Mouse (Mus musculus): ENCODE measurements around the gene March1. TPM values are rescaled to one million over a fixed set of nuclear protein-coding genes. Genes with fewer than 3 reads are reported as not detected.

The March1 gene
- polyA plus RNA-seq, 1 experiment = 2.0 TPM

DNA sequence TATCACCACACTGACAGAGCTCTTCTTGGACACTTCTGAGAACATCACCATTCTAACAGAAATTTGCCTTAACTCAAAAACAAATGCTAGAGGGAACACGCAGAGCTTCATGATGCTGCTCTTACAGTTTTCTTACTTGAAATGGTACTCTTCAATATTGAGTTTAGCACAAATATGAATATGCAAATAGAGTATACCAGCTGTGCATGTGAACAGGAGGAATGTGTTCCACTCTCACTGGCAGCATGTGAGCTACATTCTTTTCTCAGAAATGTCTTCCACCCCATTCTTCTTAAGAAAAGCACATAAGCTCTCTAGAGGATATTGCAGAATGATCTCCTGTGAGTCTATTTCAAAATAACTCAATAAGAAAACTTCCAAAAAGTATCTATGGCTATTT, 370.0 kb downstream of the March1 start:
- no peak for DNase-seq (ENCODE audit: low spot score)

DNA sequence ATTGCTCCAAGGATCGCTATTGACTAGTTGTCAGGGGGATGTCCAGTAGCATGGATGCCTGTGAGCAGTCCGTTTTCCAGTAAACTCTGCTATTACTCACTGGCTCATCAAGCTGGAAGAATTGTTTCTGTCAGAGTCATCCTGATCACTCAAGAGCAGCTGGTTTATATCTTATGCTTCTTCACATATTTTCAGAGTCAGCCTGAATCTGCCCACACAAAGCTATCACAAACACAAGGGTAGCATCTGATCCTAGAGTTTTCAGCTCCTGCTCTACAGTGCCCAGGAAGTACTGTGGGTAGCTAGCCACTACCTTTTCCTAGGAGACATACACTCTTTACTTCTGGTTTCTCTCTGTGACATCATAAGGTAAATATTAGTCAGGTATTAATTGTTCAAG, 405.1 kb downstream of the March1 start:
- DNase-seq (ENCODE audit: low spot score) = no peak

DNA sequence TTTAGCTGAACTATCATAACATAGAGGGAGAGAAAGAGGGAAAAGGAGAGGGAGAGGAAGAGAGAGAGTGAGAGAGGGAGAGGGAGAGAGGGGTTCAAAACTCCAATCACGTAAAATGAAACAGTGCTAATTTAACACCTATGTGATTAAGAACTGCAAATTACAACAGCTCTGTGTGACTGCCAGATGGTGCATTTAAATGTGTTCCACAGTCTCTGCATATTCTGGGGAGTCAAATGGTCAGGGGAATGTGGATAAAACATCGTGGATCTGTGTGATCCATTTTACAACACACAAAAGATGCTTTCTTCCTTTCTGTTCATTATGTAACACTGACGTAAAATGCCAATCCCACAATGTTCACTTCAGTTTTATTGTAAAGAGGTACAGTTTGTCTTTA, 416.0 kb downstream of the March1 start:
- DNase-seq (ENCODE audit: low spot score) = no peak

DNA sequence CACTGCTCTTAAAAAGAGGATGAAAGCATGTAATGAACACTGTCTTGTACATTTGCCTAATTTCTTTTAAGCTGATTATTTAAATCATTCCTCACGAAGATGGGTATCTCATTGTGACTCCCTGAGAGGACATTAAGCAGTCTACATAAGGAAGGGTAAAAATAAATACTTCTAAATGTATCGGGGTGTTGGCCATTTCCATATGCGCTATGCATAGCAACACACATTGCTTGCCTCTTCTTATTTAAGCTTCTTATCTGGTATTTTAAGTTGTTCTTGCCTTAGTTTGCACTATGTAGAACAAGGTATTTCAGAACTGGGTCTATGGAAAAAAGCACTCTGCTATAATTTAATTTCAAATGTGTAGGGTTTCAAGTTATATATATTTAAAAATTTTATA, 416.7 kb downstream of the March1 start:
- no peak for DNase-seq (ENCODE audit: low spot score)

DNA sequence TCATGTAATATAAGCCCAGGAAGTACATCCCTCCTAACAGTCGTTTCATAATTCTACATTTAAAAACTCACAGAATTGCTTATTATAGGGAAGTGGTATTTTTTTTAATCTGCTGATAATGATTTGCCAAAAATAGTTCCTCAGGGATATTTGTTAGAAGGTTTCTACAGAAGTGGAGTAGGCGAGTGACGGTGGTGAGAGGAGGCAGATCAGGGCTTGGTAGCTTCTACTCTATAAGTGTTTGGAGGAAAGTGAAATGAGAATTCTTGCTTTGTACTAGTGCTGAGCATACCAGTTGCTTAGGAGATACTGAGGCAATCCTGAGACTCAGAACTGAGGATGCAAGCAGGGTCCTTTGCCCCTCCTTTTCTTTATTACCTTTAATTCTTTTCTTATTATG, 476.5 kb downstream of the March1 start:
- no peak for DNase-seq (ENCODE audit: low spot score)

DNA sequence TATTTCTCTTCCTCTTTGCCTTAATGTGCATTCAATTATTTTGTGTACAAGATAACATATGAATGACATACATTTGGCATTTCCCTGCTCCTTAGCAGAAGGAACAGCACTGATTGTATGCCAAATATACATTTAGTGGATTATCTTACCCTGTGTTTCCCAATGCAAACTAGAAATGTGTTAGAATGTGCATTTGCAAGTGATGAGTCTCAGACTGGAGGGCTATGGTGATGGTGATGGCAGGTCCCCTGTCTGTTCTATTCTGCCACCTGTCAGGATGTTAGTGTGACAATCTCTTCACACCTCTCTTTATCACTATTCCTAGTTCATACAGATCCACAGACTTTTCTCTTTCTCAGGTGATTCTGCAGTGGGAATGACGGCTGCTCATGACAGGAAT, 480.4 kb downstream of the March1 start:
- DNase-seq (ENCODE audit: low spot score) = no peak

DNA sequence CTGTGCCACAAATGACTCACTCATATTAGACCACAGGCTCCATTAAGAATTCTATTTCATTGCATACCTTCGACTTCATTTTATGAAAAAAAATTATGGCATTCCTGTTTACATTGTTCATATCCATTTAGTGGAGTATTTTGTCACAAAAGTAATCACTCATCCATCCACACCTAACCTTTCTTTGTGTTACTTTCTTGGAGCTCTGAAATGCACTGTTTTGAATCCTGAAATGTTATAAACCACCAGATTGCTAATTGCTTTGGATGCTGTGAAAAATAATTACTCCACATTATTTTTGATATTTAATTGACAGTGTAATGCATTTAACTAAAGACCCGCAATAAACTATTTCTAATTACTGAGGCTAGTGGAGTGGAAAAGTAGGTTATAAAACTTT, 501.6 kb downstream of the March1 start:
- no peak for DNase-seq (ENCODE audit: low spot score)

DNA sequence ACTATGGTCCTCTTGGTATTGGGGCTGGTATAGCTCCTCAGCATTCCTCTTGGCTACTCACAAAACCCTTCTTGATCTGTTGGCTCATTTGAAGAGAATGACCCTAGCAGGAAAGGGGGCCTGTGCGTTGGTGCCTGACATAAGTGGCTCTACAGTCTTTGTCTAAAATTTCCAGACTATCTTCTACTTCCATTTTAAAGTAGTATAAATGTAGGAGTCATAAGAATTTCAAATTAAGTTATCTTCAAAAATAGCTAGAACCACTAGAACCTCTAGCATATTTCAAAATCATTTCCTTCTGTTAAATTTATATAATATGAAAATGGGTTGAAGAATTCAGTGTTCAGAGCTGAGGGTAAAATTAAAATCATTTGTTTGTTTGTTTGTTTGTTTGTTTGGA, 541.9 kb downstream of the March1 start:
- DNase-seq (ENCODE audit: low spot score) = no peak

DNA sequence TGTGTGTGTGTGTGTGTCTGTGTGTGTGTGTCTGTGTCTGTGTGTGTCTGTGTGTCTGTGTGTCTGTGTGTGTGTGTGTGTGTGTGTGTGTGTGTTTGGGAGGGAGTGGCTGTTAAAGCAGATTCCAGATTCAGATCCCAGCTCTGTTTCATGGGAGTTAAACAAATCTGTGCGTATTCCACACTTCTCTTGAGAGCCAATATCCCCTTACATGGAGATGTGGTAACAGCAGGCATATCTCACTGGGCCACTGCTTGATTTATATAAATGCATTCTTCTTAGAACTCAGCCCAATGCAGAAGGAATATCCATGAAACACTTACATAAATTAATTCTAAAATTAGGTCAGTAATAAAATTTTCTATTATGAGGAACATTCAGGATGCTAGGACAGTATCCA, 549.1 kb downstream of the March1 start:
- DNase-seq (ENCODE audit: low spot score) = no peak

DNA sequence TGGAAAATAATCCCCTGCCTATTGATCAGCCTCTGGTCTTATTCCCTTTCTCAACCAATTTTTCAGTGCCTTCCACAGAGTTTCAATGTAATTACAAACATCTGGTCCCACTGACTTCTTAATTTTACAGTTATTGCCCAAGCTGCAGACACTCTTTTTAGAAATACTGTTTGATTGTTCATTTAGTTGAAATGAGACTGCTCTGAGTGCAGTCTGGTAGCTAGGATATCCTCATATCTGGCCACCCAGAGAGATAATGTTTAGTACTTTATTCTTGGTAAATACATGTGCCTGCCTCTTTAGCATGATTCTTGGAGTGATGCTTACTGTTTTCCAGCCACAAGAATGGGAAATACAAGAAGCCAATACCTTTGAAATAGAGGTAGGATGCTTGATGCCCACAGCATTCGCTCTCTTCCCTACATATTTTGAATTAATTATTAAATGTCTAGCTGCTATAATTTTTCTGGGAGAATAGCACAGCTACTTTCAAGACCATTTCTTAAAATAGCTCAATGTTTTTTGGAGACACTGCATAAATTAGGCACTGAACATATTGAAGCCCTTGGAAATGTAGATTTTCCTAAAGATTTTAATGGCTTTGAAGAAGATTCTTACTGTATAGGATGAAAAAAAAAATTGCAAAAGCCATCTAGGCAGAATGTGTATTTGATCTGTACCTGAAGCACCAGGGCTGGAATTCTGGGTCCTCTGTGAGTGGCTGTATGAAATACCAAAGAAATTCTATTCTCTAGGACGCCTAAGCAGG, 549.9 kb downstream of the March1 start:
- no peak for DNase-seq (ENCODE audit: low spot score)

DNA sequence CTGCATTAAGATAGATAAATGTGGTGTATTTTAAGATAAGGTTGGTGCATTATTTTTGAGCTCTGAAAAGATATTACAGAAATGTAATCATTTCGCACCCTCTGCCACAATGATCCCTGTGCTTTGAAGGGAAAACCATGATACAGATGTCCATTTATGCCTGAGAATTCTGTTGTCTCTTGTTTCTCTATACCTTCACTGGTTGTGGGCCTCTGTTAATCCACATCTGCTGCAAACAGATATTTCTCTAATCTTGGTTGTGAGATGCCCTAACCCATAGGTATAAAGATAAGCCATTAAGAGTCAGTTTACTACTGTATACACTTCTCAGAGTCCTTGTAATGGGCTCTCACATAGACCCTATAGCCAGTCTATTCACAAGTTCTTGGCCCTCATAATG, 561.6 kb downstream of the March1 start:
- no peak for DNase-seq (ENCODE audit: low spot score)

DNA sequence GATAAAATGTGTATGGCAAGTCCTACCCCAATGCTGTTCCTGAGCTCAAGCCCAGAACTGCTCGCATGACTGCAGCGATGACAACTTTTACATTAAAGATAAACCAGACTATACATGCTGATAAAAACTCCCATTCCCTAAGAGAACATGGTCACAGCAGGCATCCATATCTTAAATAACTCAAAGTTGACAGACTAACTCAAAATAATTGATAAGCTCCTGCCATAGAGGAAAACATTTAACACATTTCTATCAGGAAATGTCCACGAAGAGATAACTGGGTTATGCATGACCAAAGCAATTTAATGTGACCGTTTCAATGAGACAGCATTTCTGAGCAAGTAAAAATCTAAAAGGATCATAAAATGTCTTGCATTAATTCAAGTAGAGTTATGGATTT, 563.6 kb downstream of the March1 start:
- no peak for DNase-seq (ENCODE audit: low spot score)

DNA sequence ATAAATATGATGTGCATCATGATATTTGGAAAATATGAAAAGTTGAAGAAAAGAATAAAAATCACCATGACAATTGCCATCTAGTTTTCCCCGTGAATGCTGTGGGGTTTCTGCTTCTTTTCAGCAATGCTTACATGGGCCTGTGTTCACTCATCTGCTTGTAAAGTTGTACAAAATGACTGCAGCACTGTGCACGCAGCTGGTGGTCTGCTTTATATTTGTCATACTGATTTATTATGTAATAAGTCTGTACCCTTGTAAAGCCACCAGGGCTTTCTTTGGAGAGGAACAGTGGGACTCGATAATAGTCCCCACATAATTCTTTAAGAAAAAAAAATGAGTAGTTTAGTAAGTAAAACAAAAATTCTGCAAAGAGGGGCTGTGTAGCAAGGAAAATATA, 564.6 kb downstream of the March1 start:
- DNase-seq (ENCODE audit: low spot score) = no peak

DNA sequence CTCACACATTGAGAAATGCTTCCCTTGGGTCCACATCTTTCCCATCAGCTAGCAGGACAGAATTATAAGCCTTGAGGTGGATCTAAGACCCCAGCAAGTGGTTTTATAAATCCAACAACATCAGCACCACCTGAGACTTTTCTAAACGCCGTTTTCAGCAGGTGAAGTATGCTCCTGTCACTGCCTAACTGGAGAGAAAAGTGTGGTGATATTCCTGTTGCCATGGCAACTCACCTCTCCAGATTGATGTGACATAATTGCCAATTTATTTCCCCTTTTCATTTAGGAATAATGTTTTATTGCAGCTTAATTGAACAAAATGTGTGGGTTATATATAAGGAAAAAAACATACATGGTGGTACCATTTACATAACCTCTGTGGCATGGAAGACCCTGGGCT, 565.8 kb downstream of the March1 start:
- no peak for DNase-seq (ENCODE audit: low spot score)

DNA sequence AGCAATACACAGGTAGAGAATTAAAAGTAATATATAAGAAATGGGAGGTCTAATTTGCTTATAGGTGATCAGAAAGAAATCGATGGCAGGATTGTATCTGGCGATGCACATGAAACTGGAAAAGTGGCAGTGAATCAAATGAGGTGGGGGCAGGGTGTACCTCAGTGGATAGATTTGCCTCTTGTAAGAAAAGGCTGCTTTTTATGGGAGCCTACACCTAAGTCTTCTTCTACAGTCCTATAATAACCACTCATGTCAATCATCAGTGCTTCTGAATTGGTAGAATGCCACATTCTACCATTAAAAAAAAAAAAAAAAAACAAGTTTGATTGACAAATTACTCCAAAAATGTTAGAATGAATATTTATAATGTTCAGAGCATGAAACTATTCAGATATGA, 567.5 kb downstream of the March1 start:
- DNase-seq (ENCODE audit: low spot score) = no peak

DNA sequence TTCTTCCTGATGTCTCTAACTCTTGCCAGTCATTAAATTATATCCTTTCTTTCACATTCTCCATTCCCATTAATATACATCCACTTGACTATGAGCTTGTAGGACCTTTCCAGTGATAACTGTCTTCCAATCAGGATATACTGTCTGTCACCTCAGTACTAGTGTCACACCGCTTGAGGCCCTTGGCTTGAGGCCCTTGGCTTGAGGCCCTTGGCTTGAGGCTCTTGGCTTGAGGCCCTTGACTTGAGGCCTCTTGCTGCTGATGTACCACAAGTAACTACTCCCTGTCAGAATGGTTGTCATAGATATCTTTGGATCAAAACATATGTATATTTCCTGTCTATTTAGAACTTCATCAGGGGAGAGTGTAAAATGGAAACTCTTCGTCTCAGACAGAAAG, 576.7 kb downstream of the March1 start:
- no peak for DNase-seq (ENCODE audit: low spot score)

DNA sequence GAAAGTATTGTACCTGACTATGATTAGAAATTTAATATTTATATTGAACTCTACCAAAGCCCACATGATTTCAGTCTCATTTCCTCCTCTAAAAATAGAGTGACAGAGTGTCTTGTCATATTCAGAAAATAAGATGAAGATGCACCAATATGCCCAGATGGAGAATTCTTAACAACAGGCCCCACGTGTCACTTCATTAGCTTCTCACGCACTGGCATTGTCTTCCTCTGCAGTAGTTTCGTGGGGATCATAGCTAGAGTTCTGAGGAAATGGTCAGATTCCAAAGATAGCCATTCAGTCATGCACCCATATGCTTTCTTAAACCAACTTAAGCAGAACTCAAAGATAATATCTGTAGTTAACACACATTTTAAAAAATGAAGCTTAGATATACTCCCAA, 582.5 kb downstream of the March1 start:
- no peak for DNase-seq (ENCODE audit: low spot score)

DNA sequence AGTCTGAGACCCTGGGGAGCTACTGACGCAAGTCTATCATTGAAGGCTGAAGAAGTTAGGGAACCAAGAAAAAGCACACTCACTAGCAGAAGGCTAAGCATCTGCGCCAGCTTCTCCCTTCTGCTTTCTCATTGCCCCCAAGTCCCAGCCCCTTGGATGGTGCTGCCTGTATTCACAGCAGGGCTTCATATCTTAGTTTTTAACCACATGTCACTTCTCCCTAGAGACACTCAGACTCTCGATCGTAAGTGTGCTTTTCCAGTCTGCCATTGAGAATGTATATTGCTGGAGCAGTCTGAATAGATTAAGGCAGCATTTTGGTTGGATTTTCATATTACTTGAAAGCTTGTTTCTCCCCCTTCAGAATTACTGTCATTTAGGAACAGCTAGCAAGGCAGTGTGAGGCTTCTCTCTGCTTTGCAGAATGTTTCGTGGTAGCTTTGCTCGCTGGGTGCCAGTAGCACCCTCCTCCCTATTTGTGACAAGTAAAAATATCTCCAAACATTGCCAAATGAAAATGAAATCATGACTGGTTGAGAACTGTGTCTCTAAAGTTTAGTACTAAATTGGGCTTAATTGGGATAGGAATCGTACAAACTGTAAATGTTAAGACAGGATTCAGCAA, 586.2 kb downstream of the March1 start:
- DNase-seq (ENCODE audit: low spot score) = no peak

DNA sequence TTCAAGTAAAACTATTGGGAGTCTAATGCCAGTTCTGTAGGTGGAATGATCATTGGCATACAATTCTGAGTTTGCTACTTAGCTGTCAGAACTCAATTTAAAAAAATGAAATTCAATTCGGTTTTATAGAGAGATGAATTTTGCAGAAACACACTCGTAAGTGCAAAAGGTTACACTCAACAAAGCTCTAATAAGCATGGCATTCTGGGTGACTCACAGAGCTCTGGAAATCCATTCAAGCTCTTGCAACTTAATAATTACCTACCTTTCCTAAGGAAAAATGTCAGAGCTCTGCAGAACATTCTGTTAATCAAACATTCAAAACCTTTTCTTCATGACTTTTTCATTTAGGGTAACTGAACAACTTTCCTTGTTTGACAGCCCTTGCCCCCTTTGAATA, 591.9 kb downstream of the March1 start:
- DNase-seq (ENCODE audit: low spot score) = no peak

DNA sequence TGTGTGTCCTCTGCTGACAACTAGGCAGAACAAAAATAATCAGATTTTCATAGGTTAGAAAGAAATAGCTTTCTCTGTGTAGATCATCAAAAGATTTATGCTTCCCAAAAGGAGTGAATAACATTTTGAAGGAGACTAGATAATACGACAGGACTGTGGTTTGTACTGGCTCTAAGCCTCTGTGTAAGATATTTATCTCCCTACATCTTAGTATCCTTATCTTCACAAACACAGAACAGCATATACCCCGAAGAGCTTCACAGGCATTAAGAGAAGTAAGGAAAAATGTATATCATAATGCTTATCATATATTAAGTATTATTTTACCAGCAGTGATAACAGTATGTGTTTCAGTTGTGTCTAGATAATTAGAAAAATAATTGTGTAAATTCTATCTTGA, 592.6 kb downstream of the March1 start:
- no peak for DNase-seq (ENCODE audit: low spot score)

DNA sequence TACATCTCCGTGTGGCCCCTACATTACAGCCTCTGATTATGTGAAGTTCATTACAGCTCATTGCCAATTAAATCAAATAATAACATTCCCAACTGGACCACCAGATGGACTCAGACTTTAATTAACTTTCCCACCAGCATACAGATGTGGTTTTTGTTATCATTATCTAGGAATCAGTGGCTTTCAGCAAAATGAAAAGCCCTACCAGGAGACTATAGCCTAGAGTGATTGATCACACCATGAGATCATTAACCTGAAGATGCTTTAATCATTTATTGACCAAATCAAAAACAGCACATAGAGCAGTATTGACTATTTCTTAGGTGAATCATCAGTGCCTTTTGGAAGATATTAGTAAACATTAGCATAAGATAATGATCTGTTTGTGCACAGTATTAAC, 602.3 kb downstream of the March1 start:
- DNase-seq (ENCODE audit: low spot score) = no peak

DNA sequence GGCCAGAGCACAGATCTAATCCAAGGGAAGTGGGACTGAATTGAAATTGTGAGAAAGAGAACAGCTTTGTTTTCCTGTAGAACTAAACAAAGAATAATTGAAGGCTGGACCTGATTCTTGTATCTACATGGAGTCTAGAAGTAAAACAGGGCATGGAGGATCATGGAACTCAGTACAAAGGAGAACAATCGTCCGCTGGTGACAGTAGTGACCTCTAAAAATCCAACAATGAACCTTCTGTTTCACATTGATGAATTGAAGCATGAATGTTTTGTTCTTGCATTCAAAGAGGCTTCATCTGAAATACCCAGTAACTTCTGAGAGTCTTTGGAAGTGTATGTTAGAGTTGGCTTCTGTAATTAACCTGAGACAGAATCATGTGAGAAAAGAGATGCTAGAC, 612.2 kb downstream of the March1 start:
- no peak for DNase-seq (ENCODE audit: low spot score)

DNA sequence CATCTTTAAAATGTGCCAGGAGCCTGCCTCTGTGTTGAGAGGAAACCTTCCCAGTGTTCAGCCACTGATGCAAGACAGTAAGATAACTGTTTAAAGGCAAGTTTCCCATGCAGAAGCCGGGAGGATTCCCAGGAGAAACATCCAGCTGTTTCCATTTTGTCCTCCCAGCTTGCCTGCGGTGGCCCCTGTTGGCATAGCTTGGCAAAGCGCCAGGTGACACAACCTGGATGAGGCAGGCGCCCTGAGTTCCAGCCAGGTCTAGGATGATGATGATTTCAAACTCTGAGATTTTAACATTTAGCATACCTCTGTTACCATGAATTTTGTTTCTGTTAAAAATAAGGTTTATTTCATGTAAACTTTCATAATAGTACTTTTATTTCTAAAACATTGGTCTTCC, 651.8 kb downstream of the March1 start:
- DNase-seq (ENCODE audit: low spot score) = no peak

DNA sequence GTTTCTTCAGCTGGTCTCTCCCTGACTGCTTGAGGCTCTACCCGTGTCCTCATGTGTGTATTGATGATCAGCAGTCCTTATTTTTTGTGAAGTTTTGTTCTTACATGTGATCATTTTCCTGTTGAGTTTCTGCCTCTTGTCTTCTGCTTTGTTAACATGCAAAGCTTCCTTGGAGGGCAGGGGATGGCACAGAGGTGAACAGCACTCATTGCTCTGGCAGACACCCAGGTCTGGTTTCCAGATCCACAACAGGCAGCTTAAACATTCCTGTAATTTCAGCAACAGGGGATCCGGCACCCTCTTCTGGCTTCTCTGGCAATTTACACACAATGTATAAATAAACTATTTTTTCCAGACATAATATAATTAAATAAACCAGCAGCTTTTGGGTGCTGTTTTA, 652.4 kb downstream of the March1 start:
- no peak for DNase-seq (ENCODE audit: low spot score)

All from urinary bladder, adult 2 months (tissue).